Mouse (Mus musculus) erythroblast, embryonic 14.5 days (primary cell): Measurements from ENCODE around the gene Lmo4.

Experiments used
- GATA1 ChIP-seq: IDR thresholded peaks from 2 replicates; pipeline ENCODE4 v1.6.1; 2012; ENCODE audit warnings: low read length, inconsistent platforms, mixed read lengths
- TAL1 ChIP-seq: IDR thresholded peaks from 3 replicates; pipeline ENCODE4 v1.6.1; 2012; ENCODE audit warnings: low read length, inconsistent platforms, mixed read lengths

GRCm38 (mm10) chr3:144238482-144238881, 33.5 kb upstream of the Lmo4 start:
- TF ChIP-seq TAL1 (no peak), GATA1 (no peak)
